Comparison of ENCODE assay signal across 7 mouse cellular contexts in the genomic region with DNA sequence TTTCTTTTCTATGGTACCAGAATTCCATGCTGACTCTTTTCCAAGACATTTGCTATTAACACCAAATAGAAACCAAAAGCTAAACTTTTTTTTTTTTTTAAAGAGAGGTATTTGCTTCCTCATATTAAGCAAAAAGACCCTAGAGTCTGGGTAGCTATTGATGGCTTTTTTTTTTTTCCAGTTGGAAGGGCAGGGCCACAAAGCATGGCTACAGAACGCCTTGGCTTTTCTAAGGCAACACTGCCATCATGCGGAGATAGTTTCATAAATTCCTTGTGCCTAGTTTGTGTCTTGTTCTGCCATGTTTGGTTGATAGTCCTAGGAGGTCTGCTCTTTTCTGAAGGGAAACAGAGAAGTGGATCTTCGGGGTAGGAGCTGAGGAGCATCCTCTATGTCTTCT.
DNase-seq lines count a peak whose midpoint lies in the region; ATAC-seq and TF ChIP-seq lines count a peak whose summit lies in the region.

No protein-coding gene starts in this region.

- no peak overlapping the region for H3K27ac ChIP-seq in lung, embryonic 16.5 days (ENCODE audit: low read length)
- no peak overlapping the region for H3K27ac ChIP-seq in midbrain, embryonic 10.5 days (replicated peaks)

- H3K4me3 ChIP-seq in lung, embryonic 16.5 days (ENCODE audit: low read length) = peak overlapping the region; percentile 43
- H3K4me3 ChIP-seq in midbrain, embryonic 10.5 days = peak overlapping the region; percentile 40; the same call in 1 of the 2 replicates

- no peaks in the 10 kb centered on the region for H3K36me3 ChIP-seq in lung, embryonic 16.5 days (ENCODE audit: control insufficient read depth, insufficient read depth, low read length)
- H3K36me3 ChIP-seq in midbrain, embryonic 10.5 days = no peaks in the 10 kb centered on the region

- H3K27me3 ChIP-seq in lung, embryonic 16.5 days (ENCODE audit: control insufficient read depth, insufficient read depth, low read depth, low read length) = no peaks in the 10 kb centered on the region
- no peaks in the 10 kb centered on the region for H3K27me3 ChIP-seq in midbrain, embryonic 10.5 days (ENCODE audit: low read depth, poor library complexity, severe bottlenecking)

- DNase-seq in lung, postnatal 10 days = no peak
- DNase-seq in brain, embryonic 14.5 days (ENCODE audit: low read depth) = peak; percentile 83
- peak; percentile 57 for DNase-seq in gastrocnemius, postnatal 25 days
- peak; percentile 25 for DNase-seq in kidney, adult 9 months
- no peak for DNase-seq in midbrain, embryonic 10.5 days (ENCODE audit: low spot score)

- TF ChIP-seq CTCF in brain, embryonic 14.5 days (IDR thresholded peaks at IDR 0.05; ENCODE audit: borderline replicate concordance, extremely low read depth, insufficient read depth, insufficient read length) = peak; percentile 40; the same call in 1 of the 2 replicates

- peak overlapping the region; percentile 47; the same call in 1 of the 2 replicates for H3K4me2 ChIP-seq in lung, embryonic 16.5 days (ENCODE audit: low read depth, low read length)

- ATAC-seq in lung, embryonic 16.5 days (ENCODE audit: low read depth) = peak; percentile 38
- ATAC-seq in frontal cortex, adult (ENCODE audit: low TSS enrichment) = no peak

- no peaks in the 10 kb centered on the region for H3K9me3 ChIP-seq in lung, embryonic 16.5 days (ENCODE audit: control insufficient read depth, low read length)
- H3K9me3 ChIP-seq in midbrain, embryonic 10.5 days (replicated peaks) = peaks cover 3% of the 10 kb centered on the region; the same call in 1 of the 2 replicates

- no peaks in the 10 kb centered on the region for H3K4me1 ChIP-seq in lung, embryonic 16.5 days (replicated peaks; ENCODE audit: control insufficient read depth, insufficient read depth, low read length)
- H3K4me1 ChIP-seq in midbrain, embryonic 10.5 days = no peaks in the 10 kb centered on the region

- WGBS in lung, embryonic 16.5 days = 50% methylated on average over 3 of the region's 3 CpGs
- WGBS in midbrain, embryonic 10.5 days = 48% methylated on average over 3 of the region's 3 CpGs

- no peak for TF ChIP-seq POLR2A in brain, embryonic 14.5 days (IDR thresholded peaks at IDR 0.05; ENCODE audit: borderline replicate concordance, extremely low read depth, insufficient read depth, insufficient read length, poor library complexity, severe bottlenecking)

- no peak overlapping the region for H3K9ac ChIP-seq in lung, embryonic 16.5 days (ENCODE audit: low read length)

Comparison
In these comparisons a context has a peak if more than half of its experiments do, and no peak if none do; other contexts are left out.
1. DNase-seq: peak in brain, embryonic 14.5 days (single experiment), gastrocnemius, postnatal 25 days (single experiment) and kidney, adult 9 months (single experiment); none in lung, postnatal 10 days (single experiment) and midbrain, embryonic 10.5 days (single experiment).